Mouse (Mus musculus): ENCODE data around the gene Iscu.

DNA sequence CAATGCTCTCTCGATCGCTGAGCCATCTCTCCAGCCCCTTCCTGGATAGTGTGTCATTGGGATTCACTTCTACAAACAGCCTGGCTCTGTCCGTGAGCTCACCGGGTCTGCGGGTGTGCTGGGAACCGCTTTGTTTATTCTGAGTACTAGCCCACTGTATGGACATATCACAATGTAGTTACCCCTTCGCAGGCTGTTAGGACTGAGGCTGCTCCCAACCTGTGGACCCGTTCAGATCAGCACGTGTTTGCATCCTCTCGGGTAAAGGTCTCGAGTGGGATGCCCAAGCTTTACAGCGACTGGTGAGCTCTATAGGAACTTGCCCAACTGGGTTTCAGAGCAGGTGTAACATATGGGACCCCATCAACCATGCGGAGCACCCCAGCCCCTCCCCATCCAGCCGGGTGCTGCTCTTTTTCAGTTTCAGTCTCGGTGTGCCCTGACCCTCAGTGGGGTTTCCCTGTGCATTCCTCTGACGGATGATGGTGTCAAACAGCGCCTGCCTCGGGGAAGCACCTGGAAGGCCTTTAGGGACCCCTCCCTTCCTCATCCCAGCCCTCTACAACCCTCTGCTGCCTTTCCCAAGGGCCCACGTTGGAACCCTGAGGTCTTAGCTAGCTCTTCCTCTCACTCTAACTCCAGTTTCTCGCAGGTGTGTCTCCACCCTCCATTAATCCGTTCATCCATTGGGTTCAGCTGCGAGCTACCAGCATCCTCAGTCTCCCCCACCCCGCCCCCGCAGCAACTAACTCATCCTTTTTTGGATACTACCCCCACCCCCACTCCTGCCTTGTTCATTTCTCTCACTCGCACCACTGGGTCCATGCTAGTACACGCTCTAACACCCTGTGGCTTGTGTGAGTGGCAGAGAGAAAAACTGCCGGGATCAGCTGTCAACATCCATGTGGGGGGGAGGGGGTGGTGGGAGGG lies 41.8 kb downstream of the Iscu start:
- TF ChIP-seq HCFC1 (IDR thresholded peaks at IDR 0.05; ENCODE audit: borderline replicate concordance, insufficient read depth, low read length): no peak
- TF ChIP-seq ZNF384 (IDR thresholded peaks at IDR 0.05; ENCODE audit: low read depth, low read length): no peak
- TF ChIP-seq MAFK (IDR thresholded peaks at IDR 0.05; ENCODE audit: insufficient read depth, low read depth, low read length): no peak
- TF ChIP-seq ZC3H11A (IDR thresholded peaks at IDR 0.05; ENCODE audit: borderline replicate concordance, low read depth, low read length): no peak
- no peak for TF ChIP-seq CHD2 (IDR thresholded peaks at IDR 0.05; ENCODE audit: low read depth, low read length)

Data from ES-E14 (cell line).